Mouse (Mus musculus) telencephalon, adult 2 months (tissue): ENCODE measurements around the gene Lipt2.

ENCODE experiments used
- DNase-seq: peaks from one replicate; pipeline ENCODE4 v3.0.0-alpha.2; 2011; ENCODE audit warnings: low read depth, low spot score

Lipt2 gene

GRCm38 (mm10) chr7:100159105-100159841 lies at the start of gene Lipt2:
Lipt2 (plus strand) TSS chr7:100159277.
- peak; percentile 84 for DNase-seq

DNA sequence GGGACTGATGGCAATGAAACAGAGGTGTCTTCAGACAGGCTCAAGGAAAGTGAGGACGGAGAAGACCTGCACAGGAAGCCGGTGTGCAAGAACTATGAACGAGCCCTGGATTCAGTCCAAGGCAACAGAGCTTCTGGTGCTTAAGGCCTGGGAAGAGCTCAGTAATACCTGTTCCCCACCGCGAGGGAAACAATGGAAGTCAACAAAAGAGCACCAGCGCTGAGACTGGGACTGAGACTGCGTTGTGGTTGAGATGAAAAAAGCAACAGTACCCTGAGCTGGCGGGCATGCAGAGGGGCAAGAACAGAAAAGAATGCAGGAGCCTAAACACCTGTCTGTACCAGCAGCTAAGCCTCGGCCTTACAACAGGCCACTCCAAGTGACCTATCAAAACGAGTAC lies 47.6 kb upstream of the Lipt2 start:
- DNase-seq = no peak

GRCm38 (mm10) chr7:100113821-100114220 lies 45.3 kb upstream of the Lipt2 start:
- DNase-seq = no peak

GRCm38 (mm10) chr7:100114279-100114678 lies 44.8 kb upstream of the Lipt2 start:
- no peak for DNase-seq

GRCm38 (mm10) chr7:100120791-100121261 lies 38.3 kb upstream of the Lipt2 start:
- no peak for DNase-seq

DNA sequence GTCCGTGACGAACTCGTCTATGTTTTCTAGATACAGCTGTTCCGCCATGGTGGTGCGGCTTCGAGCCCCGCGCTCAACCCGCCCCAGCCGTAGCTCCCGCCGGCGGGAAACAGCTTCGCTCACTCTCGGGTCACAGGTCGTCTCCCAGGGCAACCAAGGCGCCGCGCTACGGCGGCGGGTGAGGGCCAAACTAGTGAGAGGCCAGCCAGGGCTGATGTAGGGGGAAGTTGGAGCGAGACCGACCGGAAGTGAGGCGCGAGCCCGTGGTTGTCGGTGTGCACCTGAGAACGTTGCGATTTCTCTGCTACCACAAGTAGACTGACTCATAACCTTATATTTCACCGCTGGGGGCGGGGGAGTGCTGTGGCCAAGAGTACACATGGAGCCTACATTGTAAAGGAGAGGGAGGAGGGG lies 37.7 kb upstream of the Lipt2 start, which contains the start of gene Pold3:
Gene Pold3 (minus strand): TSS at position 190 of the 414 bp plus-strand sequence.
- peak; percentile 93 for DNase-seq

DNA sequence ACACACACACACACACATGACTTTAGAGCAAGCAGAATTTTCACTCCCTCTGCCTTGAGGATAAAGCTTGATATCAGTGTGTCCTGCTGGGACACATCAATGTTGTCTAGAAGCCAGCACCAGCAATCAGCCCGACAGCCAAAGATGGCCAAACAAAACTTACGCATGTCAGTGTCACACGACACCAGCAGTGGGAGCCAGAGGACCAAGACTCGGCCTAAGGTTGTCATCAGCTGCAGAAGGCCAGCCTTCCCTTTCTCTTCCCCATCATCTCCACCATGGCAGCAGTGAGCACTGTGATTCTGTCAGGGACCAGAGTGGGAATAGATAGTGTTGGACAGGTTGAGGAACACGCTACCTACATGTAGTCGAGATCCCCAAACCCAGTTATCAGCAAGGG lies 35.6 kb upstream of the Lipt2 start:
- no peak for DNase-seq

- no peak for DNase-seq
Observed at GRCm38 (mm10) chr7:100124211-100124610, 34.9 kb upstream of the Lipt2 start.

DNA sequence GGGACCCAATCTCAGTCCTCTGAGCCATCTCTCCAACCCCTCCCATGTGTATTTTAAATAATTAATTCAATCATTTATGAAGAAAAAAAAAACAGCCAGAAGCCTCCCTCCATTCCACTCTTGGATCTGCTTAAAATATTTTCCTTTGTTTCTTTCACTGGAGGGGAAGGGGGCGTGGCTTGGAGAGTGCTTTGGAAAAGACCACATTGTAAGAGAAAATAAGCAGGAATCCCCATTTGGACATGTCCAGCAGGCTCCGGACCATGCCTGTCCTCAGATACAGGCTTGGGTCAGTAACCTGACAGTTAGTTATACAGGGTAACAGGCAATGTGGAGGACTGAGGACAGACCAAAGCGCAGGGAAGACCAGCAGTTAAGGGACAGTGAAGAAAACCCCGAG lies 33.9 kb upstream of the Lipt2 start:
- DNase-seq = no peak

GRCm38 (mm10) chr7:100126514-100126913 lies 32.6 kb upstream of the Lipt2 start:
- no peak for DNase-seq

DNA sequence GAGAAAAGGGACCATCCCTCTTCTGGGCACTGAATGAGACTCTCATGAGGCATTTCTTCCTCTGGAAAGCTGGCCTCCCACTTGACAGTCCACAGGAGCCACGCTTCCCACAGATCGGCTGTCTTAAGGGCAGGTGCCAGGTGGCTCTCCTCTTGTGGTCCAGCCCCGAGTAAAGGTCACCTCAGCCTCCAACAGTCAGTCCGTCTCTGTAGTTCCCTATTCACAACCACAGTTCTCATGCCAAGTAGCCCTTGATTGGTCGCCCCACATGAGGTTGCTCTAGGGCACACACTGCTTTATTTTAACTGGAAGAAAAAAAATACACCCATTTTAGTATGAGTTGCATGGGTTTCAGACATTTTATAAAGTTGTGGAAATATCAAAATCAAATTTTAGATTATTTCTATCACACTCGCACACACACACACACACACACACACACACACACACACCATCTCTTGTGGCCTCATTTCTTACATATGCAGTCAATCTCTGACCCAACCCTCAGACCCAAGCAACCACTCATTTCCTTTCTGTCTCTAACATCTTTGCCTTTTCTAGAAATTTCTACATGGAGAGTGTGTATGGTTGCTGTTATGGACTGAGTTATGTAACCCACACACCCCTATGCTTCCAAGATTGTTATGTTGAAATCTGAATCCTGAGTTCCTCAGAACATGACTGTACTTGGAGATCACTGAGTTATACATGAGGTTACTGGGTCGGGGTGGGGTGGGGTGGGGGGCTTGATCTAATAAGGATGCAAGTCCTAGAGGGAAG lies 30.6 kb upstream of the Lipt2 start:
- DNase-seq = no peak

DNA sequence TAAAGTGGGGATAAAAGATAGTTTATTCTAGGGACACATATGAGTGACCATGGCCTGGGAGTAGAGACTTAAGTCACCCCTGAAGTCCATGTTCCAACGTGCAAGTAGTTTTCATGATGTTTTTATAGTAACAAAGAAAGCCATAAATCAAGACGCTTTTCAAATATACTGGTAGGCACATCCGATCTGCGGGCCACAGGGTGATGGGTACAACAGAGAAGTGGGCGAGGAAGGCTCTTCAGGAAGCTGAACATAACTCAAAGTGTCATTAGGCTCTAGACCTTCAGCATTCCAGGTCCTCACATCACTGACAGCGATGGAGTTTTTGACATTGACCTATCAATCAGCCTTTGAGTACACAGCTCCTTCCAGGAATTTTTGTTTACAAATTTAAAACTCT lies 28.5 kb upstream of the Lipt2 start:
- no peak for DNase-seq

GRCm38 (mm10) chr7:100132379-100132778 lies 26.7 kb upstream of the Lipt2 start:
- no peak for DNase-seq

DNA sequence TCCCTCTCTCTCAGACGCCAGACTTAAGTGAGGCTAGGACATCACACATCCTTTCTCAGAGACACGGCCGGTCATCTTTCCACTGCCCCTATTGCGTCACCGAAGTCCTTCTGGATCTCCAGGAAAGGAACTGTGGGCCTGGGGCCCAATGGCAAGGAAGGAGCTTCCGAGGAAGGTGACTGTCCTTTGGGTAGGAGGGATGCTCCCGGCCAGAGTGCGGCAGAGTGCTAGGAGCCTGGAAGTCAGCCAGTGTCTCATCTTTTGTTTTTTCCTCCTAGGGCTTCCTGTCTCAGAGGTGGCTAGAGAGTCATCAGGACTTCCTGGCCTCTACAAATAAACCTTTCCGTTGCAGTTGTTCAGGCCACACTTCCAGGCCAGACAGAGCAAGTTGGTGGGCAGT lies 22.0 kb upstream of the Lipt2 start:
- no peak for DNase-seq

- no peak for DNase-seq
Observed at GRCm38 (mm10) chr7:100138075-100138474, 21.0 kb upstream of the Lipt2 start.

- DNase-seq = no peak
Observed at GRCm38 (mm10) chr7:100140591-100140990, 18.5 kb upstream of the Lipt2 start.

GRCm38 (mm10) chr7:100148586-100148985 lies 10.5 kb upstream of the Lipt2 start:
- DNase-seq = no peak

DNA sequence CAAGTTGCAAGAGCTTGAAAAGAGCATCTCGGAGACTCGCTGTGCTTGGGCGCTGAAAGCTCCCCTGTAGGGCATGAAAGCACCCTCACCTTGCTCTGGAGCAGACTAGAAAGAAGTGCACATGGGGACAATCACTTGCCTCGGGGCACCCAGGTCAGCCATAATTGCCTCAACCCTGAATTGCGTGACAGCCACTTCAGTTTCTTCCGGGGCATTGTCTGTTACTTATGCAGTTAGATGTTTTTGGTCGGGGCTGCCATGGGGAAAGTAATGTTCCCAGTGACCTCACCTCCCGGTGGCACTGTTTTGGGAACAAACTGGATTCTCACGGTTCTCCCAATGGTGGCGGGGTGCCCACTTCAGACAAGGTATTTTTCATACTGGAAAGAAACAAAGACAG lies 9.0 kb upstream of the Lipt2 start:
- DNase-seq = no peak

GRCm38 (mm10) chr7:100150626-100151025 lies 8.5 kb upstream of the Lipt2 start:
- no peak for DNase-seq

DNA sequence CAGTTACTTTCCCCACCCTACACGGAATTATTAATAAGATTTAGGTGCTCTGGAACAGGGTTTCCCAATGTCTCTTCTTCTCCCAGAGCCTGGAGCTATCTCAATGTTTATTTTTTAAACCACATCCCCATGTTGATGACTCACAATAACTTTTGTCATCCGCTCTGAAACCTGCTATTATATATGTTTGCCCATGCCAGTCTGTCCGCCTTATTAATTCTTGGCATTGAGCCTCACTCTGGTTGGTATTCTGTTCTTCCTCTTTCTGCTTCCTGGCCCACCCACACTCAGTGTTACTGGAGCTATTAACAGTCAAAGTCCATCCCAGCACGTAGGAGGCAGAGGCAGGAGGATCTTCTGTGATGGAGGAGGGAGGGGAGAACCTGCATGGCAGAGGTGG lies 1.4 kb upstream of the Lipt2 start:
- DNase-seq = no peak

DNA sequence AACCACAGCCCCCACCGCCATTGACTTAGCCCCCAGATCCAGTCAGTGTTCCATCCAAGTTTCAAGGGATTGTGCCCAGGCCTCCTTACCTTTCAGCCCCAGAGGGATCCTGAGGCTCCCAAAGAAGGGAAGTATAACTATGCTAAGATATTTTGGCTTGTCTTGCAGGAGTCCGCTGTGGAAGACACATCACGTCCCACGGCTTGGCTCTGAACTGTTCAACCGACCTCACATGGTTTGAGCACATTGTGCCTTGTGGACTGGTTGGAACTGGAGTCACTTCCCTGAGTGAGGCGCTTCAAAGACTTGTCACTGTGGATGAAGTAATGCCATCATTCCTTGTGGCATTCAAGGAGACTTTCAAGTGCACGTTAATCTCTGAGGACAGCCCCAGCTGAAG lies 929 bp downstream of the Lipt2 start:
- DNase-seq = no peak

DNA sequence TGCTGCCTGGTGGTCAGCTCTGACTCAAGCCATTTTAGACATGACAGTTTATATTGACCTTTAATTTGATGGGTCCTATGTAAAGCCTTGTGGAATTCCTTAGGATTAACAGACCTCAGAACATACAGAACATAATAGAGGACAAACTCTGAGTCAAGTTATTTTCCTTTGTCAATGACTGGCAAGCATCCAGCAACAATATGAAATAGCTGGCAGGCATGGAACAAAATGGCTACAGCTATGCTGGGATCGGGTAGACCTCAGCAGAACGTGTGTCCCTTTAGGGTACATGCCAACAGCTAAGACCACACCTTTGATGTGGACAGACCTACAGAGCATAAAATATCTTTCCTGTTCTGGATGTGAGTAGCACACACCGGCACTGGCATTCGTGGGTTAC lies 4.4 kb downstream of the Lipt2 start:
- no peak for DNase-seq

DNA sequence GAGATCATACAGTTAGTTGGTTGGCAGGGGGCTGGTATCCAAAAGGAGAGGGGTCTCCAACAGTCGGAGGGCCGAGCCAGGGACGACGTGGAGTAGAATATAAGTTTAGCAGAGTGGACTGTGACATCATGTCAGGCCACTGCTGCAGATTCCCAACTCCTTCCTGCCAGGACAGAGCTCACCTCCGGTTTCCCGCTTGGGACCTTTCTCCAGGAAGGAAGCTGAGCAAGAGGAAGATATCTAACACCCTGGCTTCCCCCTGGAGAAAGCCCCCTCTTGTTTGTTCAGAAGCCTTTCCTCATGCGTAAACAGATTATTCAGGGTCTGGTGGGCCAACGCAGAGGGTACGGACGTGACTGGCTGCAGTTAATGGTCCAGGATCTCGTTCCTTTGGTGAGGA lies 9.6 kb downstream of the Lipt2 start:
- DNase-seq = no peak
